Mouse (Mus musculus): Measurements from ENCODE around the gene Fgfr2.

DNA sequence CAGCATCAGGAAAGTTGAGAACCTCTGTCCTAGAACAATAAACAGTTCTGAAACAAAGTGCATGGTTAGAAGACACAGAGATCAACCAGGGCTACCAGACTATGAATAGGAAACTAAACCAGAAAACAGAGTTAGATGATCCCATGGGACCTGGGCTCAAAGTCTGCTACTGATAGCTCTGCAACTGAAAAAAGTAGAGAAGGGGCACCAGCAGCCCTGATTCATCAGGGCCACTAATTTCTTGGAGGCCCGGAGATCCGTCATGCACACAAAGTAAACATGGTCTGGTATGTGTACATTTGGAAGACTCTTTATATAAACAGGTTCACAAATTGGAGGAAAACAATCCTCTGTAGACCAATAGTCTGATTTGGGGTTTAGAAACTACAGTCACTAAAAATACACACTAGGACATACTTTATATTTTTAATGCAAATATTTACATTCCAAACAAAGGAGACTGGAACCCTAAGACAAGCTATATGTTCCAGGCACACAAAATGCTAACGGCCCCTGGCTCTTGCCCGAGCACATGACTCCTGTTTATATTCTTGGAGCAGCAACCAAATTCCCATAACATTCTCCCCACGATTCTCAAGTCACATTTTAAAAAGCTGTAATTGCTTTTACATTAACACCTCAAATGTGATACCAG is 814.5 kb downstream of the Fgfr2 start:
- TF ChIP-seq POLR2A (IDR thresholded peaks at IDR 0.05; ENCODE audit: low read depth, low read length) (no peak), CTCF (conservative IDR thresholded peaks at IDR 0.05; ENCODE audit: insufficient read depth, insufficient read length, low read depth, low read length) (no peak)

Measured in kidney, adult 2 months (tissue).